Mouse (Mus musculus) C2C12 (cell line): ENCODE results near the gene Cmss1. TPM values are rescaled to one million over a fixed set of nuclear protein-coding genes. Genes with fewer than 3 reads are reported as not detected.

ENCODE experiments used
- H3K27me3 ChIP-seq: one replicate; pipeline ENCODE4 v1.6.1; 2011; ENCODE audit not compliant: control insufficient read depth, insufficient read depth, insufficient read length
- H3K36me3 ChIP-seq: one replicate; pipeline ENCODE4 v1.6.1; 2011; ENCODE audit not compliant: control insufficient read depth, insufficient read depth
- H3K4me3 ChIP-seq: one replicate; pipeline ENCODE4 v1.5.1; 2011; ENCODE audit warnings: mild to moderate bottlenecking, control low read depth; ENCODE audit not compliant: poor library complexity, insufficient read depth, severe bottlenecking
- H3K79me2 ChIP-seq: one replicate; pipeline ENCODE4 v1.6.1; 2011; ENCODE audit not compliant: control insufficient read depth, insufficient read depth
- H3K79me3 ChIP-seq: one replicate; pipeline ENCODE4 v1.6.1; 2011; ENCODE audit warnings: low read depth, control low read depth
- H3ac ChIP-seq: one replicate; pipeline ENCODE3; 2011; ENCODE audit warnings: low read depth; ENCODE audit not compliant: control insufficient read depth, insufficient read length
- CEBPB ChIP-seq: IDR thresholded peaks from one replicate; pipeline ENCODE4 v1.6.1; 2011; ENCODE audit warnings: low read depth, mild to moderate bottlenecking, control low read depth, moderate library complexity
- CTCF ChIP-seq: IDR thresholded peaks from one replicate; pipeline ENCODE4 v1.5.1; 2011; ENCODE audit not compliant: control insufficient read depth, insufficient read depth, insufficient read length
- FOSL1 ChIP-seq: IDR thresholded peaks from one replicate; pipeline ENCODE4 v1.8.0; 2011; ENCODE audit warnings: mild to moderate bottlenecking, low read length; ENCODE audit not compliant: poor library complexity, insufficient read depth, severe bottlenecking
- MAX ChIP-seq: IDR thresholded peaks from one replicate; pipeline ENCODE4 v1.6.1; 2011; ENCODE audit warnings: mild to moderate bottlenecking, control low read depth
- MYOD1 ChIP-seq: IDR thresholded peaks from one replicate; pipeline ENCODE4 v1.6.1; 2011; ENCODE audit warnings: low read depth; ENCODE audit not compliant: control insufficient read depth, insufficient read length
- MYOG ChIP-seq: IDR thresholded peaks from one replicate; pipeline ENCODE4 v1.6.1; 2011; ENCODE audit not compliant: control insufficient read depth, insufficient read length; ENCODE audit errors: extremely low read depth
- USF1 ChIP-seq: IDR thresholded peaks from one replicate; pipeline ENCODE4 v1.6.1; 2011; ENCODE audit warnings: low read depth, mild to moderate bottlenecking, control low read depth, moderate library complexity
- polyA plus RNA-seq: library from polyadenylated mRNA; unstranded; fragments of >200 nt; fragmentation: generic; extraction: Trizol; gene quantifications from one replicate; pipeline ENCODE4 v1.2.1, GENCODE M21; 2012; ENCODE audit warnings: missing spikeins

Cmss1 gene
- polyA plus RNA-seq, 1 experiment: 37.5 TPM

GRCm38 (mm10) chr16:57401702-57402101, 205.0 kb downstream of the Cmss1 start:
- no peaks in the 10 kb centered on the region for H3K79me2 ChIP-seq
- no peaks in the 10 kb centered on the region for H3K36me3 ChIP-seq
- H3ac ChIP-seq: no peak overlapping the region
- no peaks in the 10 kb centered on the region for H3K27me3 ChIP-seq
- H3K4me3 ChIP-seq: no peak overlapping the region
- H3K79me3 ChIP-seq: no peaks in the 10 kb centered on the region
- TF ChIP-seq CTCF (no peak), CEBPB (no peak), FOSL1 (no peak), MYOG (no peak), MAX (no peak), MYOD1 (no peak), USF1 (no peak)

DNA sequence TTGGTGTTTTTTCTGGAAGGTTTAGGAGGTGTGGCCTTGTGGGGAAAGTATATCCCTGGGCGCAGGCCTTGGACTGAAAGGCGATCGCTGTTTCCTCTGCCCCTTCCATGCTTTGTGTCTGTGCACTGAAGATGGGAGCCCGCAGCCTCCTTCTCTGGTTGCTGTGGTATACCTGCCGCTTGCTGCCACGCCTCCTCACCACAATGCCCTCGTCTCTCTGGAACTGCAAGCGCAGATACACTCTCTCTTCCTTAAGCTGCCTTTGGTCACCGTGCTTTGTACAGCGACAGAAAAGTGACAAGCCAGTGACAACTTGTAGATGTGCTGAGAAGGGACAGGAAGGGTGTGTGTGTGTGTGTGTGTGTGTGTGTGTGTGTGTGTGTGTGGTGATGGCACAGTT, 207.1 kb downstream of the Cmss1 start:
- no peaks in the 10 kb centered on the region for H3K79me2 ChIP-seq
- H3ac ChIP-seq: no peak overlapping the region
- TF ChIP-seq MYOD1: no peak
- no peak for TF ChIP-seq MAX
- TF ChIP-seq CEBPB: no peak
- no peak for TF ChIP-seq FOSL1
- no peak for TF ChIP-seq CTCF
- no peak for TF ChIP-seq MYOG
- no peak for TF ChIP-seq USF1
- H3K79me3 ChIP-seq: no peaks in the 10 kb centered on the region
- H3K36me3 ChIP-seq: no peaks in the 10 kb centered on the region
- H3K4me3 ChIP-seq: no peak overlapping the region
- no peaks in the 10 kb centered on the region for H3K27me3 ChIP-seq

GRCm38 (mm10) chr16:57398387-57399214, 208.1 kb downstream of the Cmss1 start:
- Histone ChIP-seq H3K36me3 (no peaks in the 10 kb centered on the region), H3K27me3 (no peaks in the 10 kb centered on the region), H3K79me2 (no peaks in the 10 kb centered on the region), H3K4me3 (no peak overlapping the region), H3ac (no peak overlapping the region), H3K79me3 (no peaks in the 10 kb centered on the region)
- no peak for TF ChIP-seq CTCF
- no peak for TF ChIP-seq MAX
- no peak for TF ChIP-seq MYOG
- TF ChIP-seq CEBPB: no peak

DNA sequence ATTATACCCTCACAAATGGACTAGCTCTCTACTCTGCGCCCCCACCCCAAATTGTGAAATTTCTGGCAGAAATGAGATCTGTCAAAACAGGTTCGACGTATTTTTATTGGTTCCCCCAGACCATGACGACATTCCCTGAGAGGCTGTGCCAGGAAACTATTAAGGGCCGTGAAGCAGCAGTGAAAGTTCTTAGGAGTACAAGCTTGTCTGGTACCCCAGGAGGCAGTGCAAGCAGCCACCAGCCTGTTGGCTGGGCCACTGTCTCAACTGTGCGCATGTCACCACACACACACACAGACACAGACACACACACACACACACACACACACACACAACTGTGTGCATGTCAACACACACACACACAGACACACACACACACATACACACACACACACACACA, 208.8 kb downstream of the Cmss1 start:
- TF ChIP-seq MAX (no peak), CTCF (no peak), CEBPB (no peak), MYOG (no peak), USF1 (no peak), MYOD1 (no peak), FOSL1 (no peak)
- H3ac ChIP-seq: no peak overlapping the region
- H3K27me3 ChIP-seq: no peaks in the 10 kb centered on the region
- no peaks in the 10 kb centered on the region for H3K36me3 ChIP-seq
- H3K4me3 ChIP-seq: no peak overlapping the region
- no peaks in the 10 kb centered on the region for H3K79me3 ChIP-seq
- H3K79me2 ChIP-seq: no peaks in the 10 kb centered on the region

DNA sequence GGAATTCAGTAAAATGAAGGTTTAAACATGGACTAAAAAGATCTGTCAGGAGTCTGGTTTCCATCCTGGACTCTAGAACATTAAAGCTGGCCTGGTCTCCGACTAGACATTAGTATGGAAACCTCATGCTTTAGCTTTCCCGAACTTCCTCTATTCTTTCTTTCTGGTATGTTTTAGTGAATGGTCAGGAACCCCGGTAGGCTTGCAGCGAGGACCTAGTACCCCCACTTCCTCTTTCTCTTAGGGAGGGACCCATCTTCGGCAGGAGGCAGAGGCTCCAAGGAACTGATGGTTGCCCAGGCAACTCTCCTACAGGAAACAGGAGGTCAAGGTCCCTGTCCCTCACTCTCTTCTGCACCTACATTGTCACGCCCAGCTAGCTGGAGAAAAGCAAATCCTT, 210.4 kb downstream of the Cmss1 start:
- Histone ChIP-seq H3K36me3 (no peaks in the 10 kb centered on the region), H3K27me3 (no peaks in the 10 kb centered on the region), H3ac (no peak overlapping the region), H3K4me3 (no peak overlapping the region), H3K79me2 (no peaks in the 10 kb centered on the region), H3K79me3 (no peaks in the 10 kb centered on the region)
- TF ChIP-seq MYOD1 (no peak), FOSL1 (no peak), CEBPB (no peak), USF1 (no peak), MYOG (no peak), MAX (no peak), CTCF (no peak)

GRCm38 (mm10) chr16:57393161-57393560, 213.5 kb downstream of the Cmss1 start:
- no peaks in the 10 kb centered on the region for H3K36me3 ChIP-seq
- no peak overlapping the region for H3K4me3 ChIP-seq
- H3K27me3 ChIP-seq: no peaks in the 10 kb centered on the region
- H3K79me2 ChIP-seq: no peaks in the 10 kb centered on the region
- no peak overlapping the region for H3ac ChIP-seq
- no peaks in the 10 kb centered on the region for H3K79me3 ChIP-seq
- TF ChIP-seq CTCF (no peak), MAX (no peak), MYOD1 (no peak), FOSL1 (no peak), CEBPB (no peak)
